Mouse (Mus musculus) brain, adult 10 weeks (tissue): Measurements from ENCODE around the gene Cwc15. TPM values are rescaled to one million over a fixed set of nuclear protein-coding genes. Genes with fewer than 3 reads are reported as not detected.

Source experiments
- polyA plus RNA-seq: library from polyadenylated mRNA; stranded (reverse); fragments of 350-450 nt; fragmentation: Illumina TruSeq; extraction: RNeasy Lipid Tissue Mini Kit (QIAGEN cat#74804); gene quantifications from one replicate; pipeline ENCODE4 v1.2.3, GENCODE M21; 2015; ENCODE audit warnings: low read depth, low replicate concordance

Gene Cwc15
- 149 TPM for polyA plus RNA-seq

DNA sequence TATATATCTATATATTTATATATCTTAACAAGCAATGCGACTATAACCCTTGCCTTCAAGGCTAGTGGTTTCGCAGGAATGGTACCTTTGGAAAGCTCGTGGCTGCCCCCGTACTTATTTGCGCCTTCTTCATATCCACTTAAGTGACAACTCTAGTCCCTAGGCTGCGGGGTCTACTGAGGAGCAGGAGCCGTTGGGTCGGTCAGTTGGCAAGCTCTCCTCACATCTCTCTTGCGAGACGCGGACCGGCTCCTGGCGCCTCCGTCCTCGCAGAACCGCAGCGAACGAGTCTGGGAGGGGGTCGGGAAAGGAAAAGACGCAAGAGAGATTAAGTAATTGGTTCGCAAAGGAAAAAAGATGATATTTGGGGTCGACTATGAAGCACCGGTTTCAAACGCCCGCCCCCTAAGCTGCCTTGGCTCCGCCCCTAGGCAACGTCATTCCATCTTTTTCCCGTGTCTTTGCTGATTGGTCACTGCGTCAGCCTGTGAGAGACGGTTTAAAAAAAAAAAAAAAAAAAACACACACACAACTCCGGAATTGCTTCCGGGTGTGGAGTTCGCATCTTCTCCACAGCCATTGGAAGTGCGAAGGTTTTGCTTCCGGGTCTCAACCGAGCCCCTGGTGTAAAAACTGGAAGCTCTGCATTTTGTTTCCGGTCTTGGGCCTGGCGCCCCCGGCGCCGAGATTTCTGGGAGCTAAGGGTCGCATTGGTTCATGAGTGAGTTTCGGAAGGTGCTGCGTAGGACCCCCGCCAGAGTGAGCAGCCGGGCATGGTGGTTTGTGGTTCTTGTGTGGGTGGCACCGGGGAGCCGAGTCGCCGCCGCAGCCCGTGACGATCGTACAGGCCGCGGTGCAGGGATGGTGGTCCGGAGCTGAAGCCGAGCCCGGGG is at the start of gene Cwc15, which contains the start of gene Kdm4d:
Gene Cwc15 (plus strand): TSS at position 595 of the 893 bp plus-strand sequence.
Gene Kdm4d (minus strand): TSS at position 460 of the 893 bp plus-strand sequence.

Other genes starting within 250 kb of the Cwc15 start
- 52.5 TPM for gene Sesn3, start 225.6 kb upstream of the Cwc15 start, polyA plus RNA-seq
- 63.1 TPM for gene Endod1, start 119.1 kb upstream of the Cwc15 start, polyA plus RNA-seq
- gene Kdm4d, start 135 bp upstream of the Cwc15 start, polyA plus RNA-seq: 1.2 TPM
- 17.9 TPM for gene Amotl1, start 144.4 kb downstream of the Cwc15 start, polyA plus RNA-seq
- gene Piwil4, start 240.1 kb downstream of the Cwc15 start, polyA plus RNA-seq: not detected